Mouse (Mus musculus) frontal cortex, postnatal 10 days (tissue): ENCODE data around the gene Nsmce4a.
"Not testable (repeated sequence)": the region's sequence is repeated elsewhere in the genome, so short reads cannot be mapped to it uniquely, and the experiment has no call there.

Experiments used
- DNase-seq, 2 experiments: peaks; one replicate each; pipeline ENCODE4 v3.0.0; 2022; ENCODE audit warnings: low spot score in 2 of 2, mixed read lengths in 1 of 2

The Nsmce4a gene

DNA sequence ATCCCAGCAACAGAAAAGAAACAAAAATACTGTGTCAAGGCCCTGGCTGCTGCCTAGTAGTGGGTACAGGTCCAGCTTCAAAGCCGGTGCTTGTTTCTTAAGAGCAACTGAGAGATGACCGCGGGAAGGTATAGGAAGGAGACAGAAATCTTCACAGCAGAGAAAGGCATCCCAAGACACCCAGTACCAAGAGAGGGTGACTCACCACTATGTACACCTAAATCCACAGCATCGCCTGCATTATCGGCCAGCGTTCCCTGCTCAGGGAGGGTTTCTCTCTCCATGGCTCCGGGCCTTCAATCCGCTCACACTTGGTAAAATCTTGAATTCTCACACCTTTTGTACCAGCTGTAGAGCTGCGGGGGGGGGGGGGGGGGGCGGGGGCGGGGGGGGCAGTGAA lies at the start of gene Nsmce4a:
TSS of gene Nsmce4a (minus strand) at position 298 of the 400 bp plus-strand sequence.
- DNase-seq, result no peak

DNA sequence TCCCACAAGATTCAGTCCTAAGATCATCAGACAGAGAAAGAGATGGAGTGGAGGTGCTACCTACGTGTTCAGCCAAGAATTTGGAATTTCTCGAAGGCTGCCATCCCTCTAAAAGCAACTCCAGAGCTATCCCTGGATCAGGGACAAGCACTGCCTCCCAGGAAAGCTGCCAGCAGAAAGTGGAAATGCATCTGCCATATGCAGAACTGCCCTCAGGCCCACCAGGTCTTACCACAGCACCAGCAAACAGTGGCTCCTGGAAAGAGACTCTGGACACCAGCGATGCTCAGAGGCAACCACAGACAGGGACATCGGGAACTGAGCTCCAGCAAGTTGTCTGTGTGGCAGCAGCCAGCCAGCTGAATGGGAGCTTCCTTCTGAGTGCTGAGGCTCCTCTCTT lies 49.4 kb upstream of the Nsmce4a start:
- DNase-seq, result no peak

DNA sequence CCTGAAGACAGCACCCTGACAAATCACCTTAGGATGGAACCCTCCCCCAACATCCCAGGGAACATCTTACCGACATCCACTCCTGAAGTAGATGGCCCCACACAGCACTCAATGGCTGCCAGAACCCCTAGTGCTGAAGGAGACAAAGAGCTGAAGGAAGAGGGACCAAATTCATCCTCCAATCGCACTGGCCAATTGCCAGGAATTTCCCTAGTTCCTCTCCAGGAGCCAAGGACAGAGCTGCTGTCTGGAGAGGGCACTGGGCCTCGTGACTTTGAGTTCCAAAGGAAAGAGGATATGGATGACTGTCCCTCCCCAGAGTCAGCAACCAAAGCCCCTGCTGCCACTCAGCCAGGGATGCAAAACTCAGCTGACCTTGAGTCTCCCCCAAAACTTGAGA lies 49.0 kb upstream of the Nsmce4a start:
- DNase-seq, result no peak

DNA sequence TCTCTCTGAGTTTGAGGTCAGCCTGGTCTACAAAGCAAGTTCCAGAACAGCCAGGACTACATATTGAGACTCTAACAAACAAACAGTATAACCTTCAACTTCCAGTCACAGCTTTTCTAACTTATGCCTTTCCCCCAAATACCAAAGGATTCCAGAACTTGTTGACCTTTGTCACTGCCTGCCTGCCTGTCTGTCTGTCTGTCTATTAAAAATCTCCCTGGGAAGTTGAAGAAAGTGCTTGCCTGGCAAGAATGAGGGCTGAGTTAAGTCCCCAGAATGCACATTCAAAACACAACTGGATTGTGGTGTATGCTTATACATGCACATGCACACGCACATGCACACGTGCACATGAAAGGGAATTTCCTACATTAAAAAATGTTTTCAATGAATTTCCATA lies 48.1 kb upstream of the Nsmce4a start:
- DNase-seq, result no peak

DNA sequence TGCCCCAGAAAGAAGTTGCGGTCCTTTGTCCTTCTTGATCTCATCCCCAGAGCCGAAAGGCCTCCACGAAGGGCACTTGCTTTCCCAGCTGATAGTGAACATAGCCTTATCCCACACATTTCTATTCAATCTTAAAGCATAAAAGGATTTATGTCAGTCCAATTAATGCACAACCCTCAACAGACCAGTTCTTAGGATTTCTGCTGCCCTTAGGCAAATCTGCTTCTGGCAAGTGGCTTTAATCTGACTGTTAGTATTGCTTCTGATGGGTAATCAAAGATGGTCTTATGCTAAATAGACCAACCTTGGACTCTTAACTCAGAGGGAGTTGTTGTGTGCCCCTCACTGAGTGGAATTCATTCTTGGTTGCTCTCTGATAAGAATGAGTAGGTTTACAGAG lies 44.7 kb upstream of the Nsmce4a start:
- no peak for DNase-seq

DNA sequence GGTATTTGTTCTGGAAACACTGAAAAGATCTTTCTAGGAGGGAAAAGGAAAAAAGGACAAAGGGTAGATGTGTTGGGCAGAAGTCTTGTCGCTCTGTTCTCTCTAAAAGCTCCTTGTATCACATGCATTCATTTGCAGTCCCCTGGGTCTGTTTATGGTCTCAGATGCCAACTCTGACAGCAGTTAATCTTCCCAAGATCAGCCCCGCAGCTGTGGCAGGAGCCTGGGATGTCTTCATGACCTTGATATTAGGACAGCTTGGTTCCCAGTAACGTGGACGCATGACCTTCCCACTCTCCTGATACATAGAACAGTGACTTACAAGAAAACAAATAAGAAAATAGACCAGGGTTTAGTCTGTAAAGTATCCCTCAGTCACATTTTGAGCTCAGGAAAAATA lies 41.1 kb upstream of the Nsmce4a start:
- DNase-seq, result no peak

DNA sequence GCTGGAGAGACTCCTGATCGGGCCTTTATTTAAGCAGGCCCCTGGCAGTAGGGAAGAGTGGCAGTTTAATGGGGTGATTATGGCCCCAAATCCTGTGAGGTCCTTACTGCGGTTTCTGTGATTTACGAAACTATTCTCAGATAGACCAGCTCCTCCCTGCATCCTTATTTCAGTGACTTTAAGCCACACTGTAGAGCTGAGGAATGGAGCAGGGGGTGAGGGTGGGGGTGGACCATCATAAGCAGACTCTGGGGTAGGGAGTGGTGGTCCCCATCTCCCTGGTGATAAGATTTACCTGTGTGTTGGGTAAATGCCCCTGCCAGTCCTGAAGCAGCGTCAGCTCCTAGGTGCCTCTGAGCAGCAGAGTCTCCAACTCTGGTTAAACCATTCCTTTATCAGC lies 34.0 kb upstream of the Nsmce4a start:
- no peak for DNase-seq

DNA sequence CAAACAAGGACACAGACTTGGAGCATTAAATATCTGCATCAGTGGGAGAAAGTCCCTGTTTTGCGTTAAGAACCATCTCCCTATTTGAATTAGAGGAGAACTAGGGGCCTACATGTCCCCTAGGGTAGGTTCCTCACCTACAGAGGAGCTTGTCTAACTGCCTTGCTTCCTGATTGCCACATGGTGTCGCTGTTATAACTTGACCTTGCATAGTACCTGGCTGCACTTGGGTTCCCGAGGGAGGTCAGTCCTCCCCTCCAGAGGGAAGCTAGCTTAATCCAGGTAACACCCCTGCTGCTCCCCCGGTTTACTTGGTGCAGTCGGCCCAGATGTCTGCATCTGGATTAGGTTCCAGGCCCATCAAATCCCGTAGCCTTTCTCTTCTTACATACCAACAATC lies 32.2 kb upstream of the Nsmce4a start:
- no peak for DNase-seq

DNA sequence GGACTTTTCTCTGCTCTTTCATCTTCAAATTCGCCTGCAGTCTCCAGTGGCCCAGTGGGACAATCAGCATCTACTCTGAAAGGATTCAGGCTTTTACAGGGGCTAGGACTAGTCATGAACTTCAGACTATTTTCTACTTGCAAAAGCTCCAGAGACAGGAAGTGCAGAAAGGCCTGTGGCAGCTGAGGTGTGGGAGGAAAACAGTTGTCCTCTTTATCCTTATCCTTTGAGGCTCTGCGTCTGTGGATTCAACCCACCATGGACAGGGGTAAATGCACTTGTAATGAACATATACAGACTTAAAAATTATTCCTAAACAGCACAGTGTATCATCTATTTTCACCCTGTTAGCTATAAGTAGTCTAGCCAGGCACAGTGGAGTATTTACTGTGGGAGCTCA lies 31.5 kb upstream of the Nsmce4a start:
- DNase-seq, result no peak

DNA sequence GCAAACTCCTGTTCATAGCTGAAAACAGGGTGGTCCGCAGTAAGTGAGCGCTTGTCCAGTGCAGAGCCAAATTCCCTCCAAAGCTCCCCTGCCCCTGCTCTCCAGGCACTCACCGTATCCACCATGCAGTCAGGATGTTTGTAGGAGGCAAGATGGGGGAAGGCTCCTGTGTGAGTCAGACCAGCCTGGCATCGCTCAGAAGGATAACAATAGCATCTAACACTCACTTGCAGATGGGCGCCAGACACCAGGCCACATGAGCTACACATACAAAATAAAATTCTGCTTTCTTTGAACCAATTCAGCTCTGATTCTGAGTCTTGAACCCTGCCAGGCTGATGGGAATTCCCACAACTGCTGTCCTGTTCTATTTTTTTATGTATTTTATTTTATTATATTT lies 30.6 kb upstream of the Nsmce4a start:
- DNase-seq, result peak in 1 of 2 experiments; percentile 21

DNA sequence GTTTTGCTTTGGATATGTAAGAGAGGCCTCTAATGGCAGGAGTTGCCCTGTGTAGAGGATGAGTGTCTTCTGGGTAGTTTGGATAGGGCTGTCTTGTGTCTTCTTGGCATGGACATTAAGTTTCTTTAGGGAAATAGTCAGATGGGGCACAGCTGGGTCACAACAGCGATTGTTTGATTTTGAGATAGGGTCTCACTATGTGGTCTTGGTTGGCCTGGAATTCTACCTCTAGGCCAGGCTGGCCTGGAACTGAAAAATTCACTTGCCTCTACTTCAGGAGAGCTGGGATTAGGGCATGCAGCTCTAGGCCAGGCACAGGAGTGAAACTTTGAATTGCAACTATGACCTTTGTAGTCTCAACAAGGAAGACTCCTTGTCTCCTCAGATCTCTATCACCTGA lies 29.9 kb upstream of the Nsmce4a start:
- DNase-seq, result no peak

DNA sequence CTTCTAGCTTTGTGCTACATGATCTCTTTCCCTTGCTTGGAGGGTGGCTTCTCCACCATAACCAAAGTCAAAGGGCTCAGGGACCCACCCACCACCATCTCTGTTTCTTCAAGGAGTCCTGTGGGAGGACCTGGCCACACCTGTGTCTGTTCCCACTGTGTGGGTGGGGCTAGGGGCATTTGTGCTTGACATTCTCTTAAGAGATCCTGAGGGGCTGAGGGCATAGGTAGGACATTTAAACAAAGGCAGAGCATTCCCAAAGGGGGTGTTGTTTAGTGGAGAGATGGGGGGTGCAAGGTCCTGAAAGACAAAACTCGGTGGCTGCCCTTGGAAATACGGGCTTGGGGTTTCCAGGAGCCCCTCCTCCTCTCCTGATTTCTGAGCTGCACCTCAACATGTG lies 27.6 kb upstream of the Nsmce4a start:
- no peak for DNase-seq

DNA sequence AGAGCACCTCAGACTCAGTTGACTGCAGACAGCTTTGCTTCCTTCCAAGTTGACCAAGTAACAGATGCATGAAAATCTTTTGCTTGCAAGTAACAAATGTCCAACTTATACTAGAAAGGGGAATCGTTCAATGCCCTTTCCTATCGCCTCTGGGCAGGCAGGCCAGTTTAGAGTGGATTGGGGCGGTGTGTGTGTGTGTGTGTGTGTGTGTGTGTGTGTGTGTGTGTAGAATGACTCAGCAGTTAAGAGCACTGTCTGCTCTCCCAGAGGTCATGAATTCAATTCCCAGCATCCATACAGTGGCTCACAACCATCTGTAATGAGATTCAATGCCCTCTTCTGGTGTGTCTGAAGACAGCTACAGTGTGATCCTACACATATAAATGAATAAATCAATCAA lies 27.2 kb upstream of the Nsmce4a start:
- DNase-seq, result no peak

DNA sequence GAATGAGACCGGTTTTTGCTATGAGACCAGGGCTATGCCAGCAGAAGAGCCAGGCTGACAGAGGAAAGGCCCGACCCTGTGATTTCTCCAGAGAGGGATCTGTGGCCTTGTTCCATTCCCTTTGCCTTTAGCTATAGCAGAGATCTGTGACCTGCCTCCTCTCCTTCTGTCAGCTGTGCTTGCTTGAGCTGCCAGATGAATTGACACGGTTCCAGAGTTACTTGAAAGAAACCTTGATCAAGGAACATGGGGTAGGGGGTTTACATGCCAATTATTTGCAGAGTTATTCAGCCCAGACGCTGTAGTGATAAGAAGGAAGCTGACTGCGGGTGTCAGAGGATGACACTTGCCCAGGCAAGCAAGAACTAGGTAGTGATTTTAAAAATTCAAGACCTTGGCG lies 24.6 kb upstream of the Nsmce4a start:
- DNase-seq, result no peak

DNA sequence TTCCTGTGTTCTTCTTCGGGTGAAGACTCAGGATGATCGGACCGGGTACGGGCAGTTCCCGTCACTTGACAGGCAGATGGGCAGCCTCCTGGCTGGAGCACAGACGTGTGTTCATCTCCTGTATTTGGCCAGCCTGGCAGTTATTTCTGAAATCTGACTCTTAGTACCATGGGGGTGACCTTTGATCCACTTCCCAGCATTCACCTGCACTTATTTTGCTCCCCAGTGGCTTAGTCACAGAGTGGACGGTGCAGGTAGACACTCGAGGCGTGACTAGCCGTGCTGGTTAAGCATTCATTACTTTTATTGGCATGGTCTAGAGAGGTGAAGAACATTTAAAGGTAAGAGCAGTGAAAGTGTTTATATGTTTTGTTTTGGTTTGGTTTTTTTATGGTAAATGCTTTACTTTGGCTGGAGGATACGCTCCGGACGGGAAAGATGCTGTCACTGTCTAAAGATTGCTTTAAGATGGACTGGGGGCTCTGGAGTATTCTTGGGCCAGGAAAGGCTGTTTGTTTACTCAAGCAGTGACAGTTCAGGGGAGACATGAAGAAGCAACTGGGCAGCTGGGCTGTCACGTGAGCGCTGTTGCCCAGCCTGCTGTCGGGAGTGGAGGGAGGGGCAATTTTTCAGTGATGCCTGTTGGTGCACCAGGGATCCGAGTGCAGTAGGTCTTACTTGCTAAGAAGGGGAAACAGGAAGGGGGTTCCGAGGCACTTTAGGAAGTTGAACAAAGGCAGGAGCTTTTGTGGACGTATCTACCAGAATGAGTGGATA lies 23.3 kb upstream of the Nsmce4a start:
- not testable (repeated sequence) for DNase-seq

DNA sequence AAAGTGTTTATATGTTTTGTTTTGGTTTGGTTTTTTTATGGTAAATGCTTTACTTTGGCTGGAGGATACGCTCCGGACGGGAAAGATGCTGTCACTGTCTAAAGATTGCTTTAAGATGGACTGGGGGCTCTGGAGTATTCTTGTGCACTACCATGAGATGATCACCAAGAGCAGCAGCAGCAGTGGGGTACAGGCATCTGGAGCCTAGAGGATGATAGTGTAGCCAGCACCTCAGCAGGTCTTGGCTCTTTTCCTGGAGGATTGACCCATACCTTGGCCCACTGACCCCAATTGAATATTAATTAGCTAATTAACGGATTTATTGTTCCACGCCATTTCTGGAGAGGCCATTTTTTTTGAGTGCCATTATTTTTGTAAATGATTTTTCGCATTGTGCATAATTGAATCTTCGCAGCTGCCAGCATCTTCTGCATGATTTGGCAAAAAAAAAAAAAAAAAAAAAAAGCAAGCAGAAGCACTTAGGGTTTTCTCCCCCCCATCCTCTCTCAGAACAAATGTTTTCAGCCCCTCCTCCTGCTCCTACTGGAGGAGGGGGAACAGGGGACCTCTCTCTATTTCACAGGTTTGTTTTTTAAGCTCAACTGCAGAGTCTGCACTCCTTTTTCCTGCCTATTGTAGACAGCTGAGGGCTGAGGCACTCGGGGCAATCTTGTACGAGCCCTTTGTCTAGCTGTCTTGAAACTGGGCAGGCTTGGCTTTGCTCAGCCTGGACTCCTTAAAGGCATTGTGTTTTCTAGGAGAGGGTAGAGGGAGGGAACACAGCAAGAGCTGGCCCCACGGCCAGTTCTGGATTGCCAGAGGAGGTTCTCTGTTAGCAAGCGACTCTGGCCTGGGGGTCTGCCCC lies 20.7 kb upstream of the Nsmce4a start:
- DNase-seq, result not testable (repeated sequence)

DNA sequence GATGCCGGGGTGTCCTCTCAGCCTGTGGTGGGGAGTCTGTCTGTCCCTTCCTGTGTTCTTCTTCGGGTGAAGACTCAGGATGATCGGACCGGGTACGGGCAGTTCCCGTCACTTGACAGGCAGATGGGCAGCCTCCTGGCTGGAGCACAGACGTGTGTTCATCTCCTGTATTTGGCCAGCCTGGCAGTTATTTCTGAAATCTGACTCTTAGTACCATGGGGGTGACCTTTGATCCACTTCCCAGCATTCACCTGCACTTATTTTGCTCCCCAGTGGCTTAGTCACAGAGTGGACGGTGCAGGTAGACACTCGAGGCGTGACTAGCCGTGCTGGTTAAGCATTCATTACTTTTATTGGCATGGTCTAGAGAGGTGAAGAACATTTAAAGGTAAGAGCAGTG lies 20.1 kb upstream of the Nsmce4a start:
- DNase-seq, result not testable (repeated sequence)

DNA sequence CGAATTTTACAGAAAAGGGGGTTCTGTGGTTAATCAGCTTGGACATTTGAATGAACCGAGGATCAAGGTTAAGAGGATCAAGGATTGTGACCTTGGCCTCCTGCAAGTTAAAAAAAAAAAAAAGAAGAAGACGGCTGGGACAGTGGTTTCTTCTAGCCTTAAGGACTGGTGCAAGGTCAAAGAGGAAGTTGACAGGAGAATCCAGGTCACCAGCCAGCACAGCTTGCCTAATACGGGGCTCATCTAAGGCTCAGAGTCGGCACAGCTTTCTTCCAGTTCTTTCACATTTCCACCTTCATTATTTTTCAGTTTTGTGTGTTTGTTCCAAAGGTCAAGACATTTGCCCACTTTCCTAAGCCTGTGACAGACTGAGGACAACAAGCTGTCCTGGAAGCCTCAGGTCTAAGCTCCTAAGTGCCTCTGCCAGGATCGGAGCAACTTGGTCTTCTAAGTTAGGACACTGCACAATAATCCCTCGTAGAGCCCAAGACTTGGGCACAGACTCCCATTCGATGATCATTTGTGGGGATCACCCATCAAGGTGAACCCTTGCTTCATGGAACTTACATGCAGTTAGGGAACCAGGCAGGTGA lies 18.0 kb upstream of the Nsmce4a start:
- DNase-seq, result no peak

DNA sequence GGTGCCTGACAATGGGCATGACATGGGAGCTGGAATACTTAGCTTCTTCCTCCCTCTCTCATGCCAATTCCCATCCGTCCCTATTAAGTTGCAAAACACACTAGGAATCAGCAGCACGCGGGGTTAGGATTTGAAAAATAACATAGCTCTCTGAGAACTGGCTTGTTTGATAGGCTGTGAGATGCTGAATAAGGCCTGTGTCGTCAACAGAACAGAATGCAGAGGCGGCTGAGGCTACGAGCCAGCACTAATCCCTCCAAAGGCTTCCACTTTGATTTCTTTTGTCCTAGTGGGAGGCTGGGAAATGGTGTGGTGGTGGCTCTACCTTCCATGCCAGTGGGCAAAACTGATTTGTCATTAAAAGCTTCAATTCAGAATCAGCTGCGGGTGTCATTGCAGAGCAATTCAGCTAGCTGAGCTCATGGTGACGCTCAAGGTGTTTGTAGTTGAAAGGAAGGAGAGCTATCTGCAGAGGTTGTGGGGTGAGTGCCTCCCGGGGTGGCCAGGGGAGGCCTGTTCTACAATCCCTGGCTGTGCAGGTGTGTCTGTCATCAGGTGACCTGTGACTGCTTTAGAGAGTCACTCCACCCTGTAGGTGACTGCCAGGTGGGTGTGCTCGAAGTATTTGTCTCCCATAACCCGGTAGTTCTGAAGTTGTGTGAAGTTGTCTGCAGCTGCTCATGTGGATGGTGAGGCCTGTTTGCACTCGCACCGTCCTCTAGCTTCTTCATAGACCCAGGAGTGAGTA lies 17.3 kb upstream of the Nsmce4a start:
- no peak for DNase-seq

DNA sequence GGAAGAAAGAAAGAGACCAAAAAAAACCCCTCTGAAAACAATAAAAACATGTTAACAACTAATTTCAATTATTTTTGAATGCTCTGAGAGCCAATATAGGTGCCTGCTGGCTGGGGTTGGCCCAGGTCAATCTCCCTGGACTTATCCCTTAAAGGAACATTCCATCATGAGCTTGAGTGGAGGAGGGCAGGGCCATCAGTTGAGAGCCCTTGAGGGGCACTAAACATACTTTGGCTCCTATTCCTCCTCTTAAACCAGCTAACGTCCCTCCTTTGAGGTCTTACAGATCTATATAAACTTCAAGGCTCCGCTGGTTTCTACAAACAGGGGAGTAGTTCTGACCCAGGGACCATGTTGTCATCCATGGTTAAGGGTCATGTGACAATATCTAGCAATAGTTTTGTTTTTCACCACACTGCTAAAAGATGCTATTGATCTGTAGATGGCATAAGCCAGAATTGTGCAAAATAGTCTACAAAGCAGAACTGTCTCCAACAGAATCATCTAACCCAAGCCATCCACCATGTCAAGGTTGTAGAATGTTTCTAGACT lies 13.7 kb upstream of the Nsmce4a start:
- no peak for DNase-seq

DNA sequence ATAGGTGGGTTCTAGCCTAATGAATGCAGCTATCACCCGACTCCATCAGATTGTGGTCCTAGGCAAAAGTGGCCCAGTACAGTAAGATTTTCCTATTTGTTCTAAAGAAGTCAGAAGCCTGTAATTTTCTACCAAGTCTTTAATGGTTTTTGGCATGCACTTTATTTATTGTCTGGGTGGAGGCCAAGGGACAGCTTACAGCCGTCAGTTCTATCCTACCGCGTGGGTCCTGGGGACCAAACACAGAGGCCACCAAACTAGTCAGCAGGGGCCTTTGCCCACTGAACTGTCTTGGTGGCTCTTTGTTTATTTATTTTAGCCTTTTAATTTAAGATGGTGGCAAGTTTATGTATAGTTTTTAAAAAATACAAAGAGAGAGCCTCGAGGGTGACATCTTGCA lies 5.7 kb upstream of the Nsmce4a start:
- DNase-seq, result no peak

DNA sequence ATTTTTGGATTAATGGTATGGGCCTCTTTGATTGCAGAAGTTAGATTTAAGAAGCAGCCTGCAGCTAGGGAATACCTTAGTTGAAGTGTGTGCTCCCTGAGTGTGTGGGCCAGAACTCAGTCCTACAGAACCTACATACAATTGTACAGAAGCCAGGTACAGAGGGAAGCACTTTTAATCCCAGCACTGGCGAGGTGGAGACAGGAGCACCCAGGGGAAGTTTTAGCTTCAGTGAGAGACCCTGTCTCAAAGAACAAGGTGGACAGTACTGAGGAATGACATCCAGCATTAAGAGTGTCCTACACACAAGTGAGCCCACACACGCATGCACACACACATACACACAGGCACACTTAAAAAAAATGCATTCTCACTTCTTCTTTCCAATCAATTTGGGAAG lies 5.1 kb upstream of the Nsmce4a start:
- DNase-seq, result no peak
